Mouse (Mus musculus) forebrain, embryonic 16.5 days (tissue): ENCODE measurements at regions not wholly inside any gene's neighbourhood (a gene's known extent, or its start where the extent isn't known, plus 50 kb on each side); places are given as distances from the start of the nearest gene placed in this dataset.

Experiments
- ATAC-seq: fragments of 200-750 bp; cut with Nextera tagmentation; 2 replicates; pipeline ENCODE4 v1.8.0; 2017; ENCODE audit warnings: mild to moderate bottlenecking, moderate library complexity
- H3K27ac ChIP-seq: fragments of 300-500 bp; sonication (generic); 2 replicates; pipeline ENCODE4 v1.5.1; 2014; ENCODE audit warnings: low read length, control low read depth
- H3K27me3 ChIP-seq: fragments of 300-500 bp; sonication (generic); replicated peaks from 2 replicates; pipeline ENCODE4 v1.6.1; 2014; ENCODE audit warnings: low read length; ENCODE audit not compliant: control insufficient read depth, insufficient read depth
- H3K36me3 ChIP-seq: fragments of 300-500 bp; sonication (generic); 2 replicates; pipeline ENCODE4 v1.6.1; 2014; ENCODE audit not compliant: control insufficient read depth, insufficient read depth
- H3K4me1 ChIP-seq: fragments of 300-500 bp; sonication (generic); replicated peaks from 2 replicates; pipeline ENCODE4 v1.6.1; 2014; ENCODE audit warnings: low read length; ENCODE audit not compliant: control insufficient read depth, insufficient read depth
- H3K4me2 ChIP-seq: fragments of 300-500 bp; sonication (generic); 2 replicates; pipeline ENCODE4 v1.6.1; 2014; ENCODE audit warnings: mild to moderate bottlenecking, low read length, control low read depth
- H3K4me3 ChIP-seq: fragments of 300-500 bp; sonication (generic); replicated peaks from 2 replicates; pipeline ENCODE4 v1.5.1; 2014; ENCODE audit warnings: mild to moderate bottlenecking, low read length, control low read depth
- H3K9ac ChIP-seq: fragments of 300-500 bp; sonication (generic); replicated peaks from 2 replicates; pipeline ENCODE4 v1.6.1; 2014; ENCODE audit warnings: low read depth, low read length, control low read depth
- H3K9me3 ChIP-seq: fragments of 300-500 bp; sonication (generic); 2 replicates; pipeline ENCODE4 v1.6.1; 2016; ENCODE audit warnings: low read length; ENCODE audit not compliant: control insufficient read depth
- WGBS: fragments of 180-500 bp; shearing (Covaris S2); extraction: QIAGEN DNeasy Blood & Tissue Kit; methylation state at CpG from one replicate; pipeline ENCODE4 v1.1.7; 2014; 5-methylcytosine and 5-hydroxymethylcytosine counted together

GRCm38 (mm10) chr3:39540530-39541118, 653.9 kb downstream of the Fat4 start:
- Histone ChIP-seq H3K4me3 (no peak overlapping the region), H3K9me3 (no peaks in the 10 kb centered on the region), H3K36me3 (no peaks in the 10 kb centered on the region), H3K4me2 (no peak overlapping the region), H3K27me3 (no peaks in the 10 kb centered on the region), H3K9ac (no peak overlapping the region), H3K4me1 (no peaks in the 10 kb centered on the region), H3K27ac (no peak overlapping the region)
- WGBS: 93% methylated on average over 7 of the region's 7 CpGs
- no peak for ATAC-seq

GRCm38 (mm10) chr3:39559460-39560041, 672.8 kb downstream of the Fat4 start:
- no peaks in the 10 kb centered on the region for H3K36me3 ChIP-seq
- no peak for ATAC-seq
- no peaks in the 10 kb centered on the region for H3K9me3 ChIP-seq
- no peak overlapping the region for H3K4me3 ChIP-seq
- no peak overlapping the region for H3K27ac ChIP-seq
- no peaks in the 10 kb centered on the region for H3K4me1 ChIP-seq
- no peak overlapping the region for H3K4me2 ChIP-seq
- H3K9ac ChIP-seq: no peak overlapping the region
- no peaks in the 10 kb centered on the region for H3K27me3 ChIP-seq
- WGBS: 91% methylated on average over 3 of the region's 3 CpGs

- H3K4me2 ChIP-seq: no peak overlapping the region
- 80% methylated on average over 1 of the region's 1 CpGs for WGBS
- no peaks in the 10 kb centered on the region for H3K27me3 ChIP-seq
- no peak overlapping the region for H3K27ac ChIP-seq
- H3K9me3 ChIP-seq: no peaks in the 10 kb centered on the region
- H3K4me3 ChIP-seq: no peak overlapping the region
- no peaks in the 10 kb centered on the region for H3K4me1 ChIP-seq
- no peaks in the 10 kb centered on the region for H3K36me3 ChIP-seq
- H3K9ac ChIP-seq: no peak overlapping the region
- no peak for ATAC-seq
These were observed 674.2 kb downstream of the Fat4 start for GRCm38 (mm10) chr3:39560951-39561350.

- ATAC-seq: no peak
- WGBS: 87% methylated on average over 5 of the region's 5 CpGs
- no peaks in the 10 kb centered on the region for H3K27me3 ChIP-seq
- H3K9ac ChIP-seq: no peak overlapping the region
- H3K27ac ChIP-seq: no peak overlapping the region
- no peaks in the 10 kb centered on the region for H3K4me1 ChIP-seq
- no peak overlapping the region for H3K4me3 ChIP-seq
- H3K9me3 ChIP-seq: no peaks in the 10 kb centered on the region
- H3K4me2 ChIP-seq: no peak overlapping the region
- no peaks in the 10 kb centered on the region for H3K36me3 ChIP-seq
These were observed 684.9 kb downstream of the Fat4 start for GRCm38 (mm10) chr3:39571444-39572237.

GRCm38 (mm10) chr3:39575200-39575599, 688.5 kb downstream of the Fat4 start:
- no peak for ATAC-seq
- H3K27me3 ChIP-seq: no peaks in the 10 kb centered on the region
- H3K9me3 ChIP-seq: no peaks in the 10 kb centered on the region
- no peak overlapping the region for H3K27ac ChIP-seq
- no peaks in the 10 kb centered on the region for H3K36me3 ChIP-seq
- H3K4me1 ChIP-seq: no peaks in the 10 kb centered on the region
- no peak overlapping the region for H3K9ac ChIP-seq
- WGBS: 77% methylated on average over 3 of the region's 3 CpGs
- no peak overlapping the region for H3K4me2 ChIP-seq
- H3K4me3 ChIP-seq: no peak overlapping the region

- ATAC-seq: no peak
- Histone ChIP-seq H3K4me3 (no peak overlapping the region), H3K4me2 (no peak overlapping the region), H3K27ac (no peak overlapping the region), H3K9ac (no peak overlapping the region), H3K36me3 (no peaks in the 10 kb centered on the region), H3K4me1 (peaks cover 2% of the 10 kb centered on the region), H3K9me3 (no peaks in the 10 kb centered on the region), H3K27me3 (no peaks in the 10 kb centered on the region)
- WGBS: 39% methylated on average over 2 of the region's 2 CpGs
These were observed 704.6 kb downstream of the Fat4 start for GRCm38 (mm10) chr3:39591312-39591711.

- Histone ChIP-seq H3K27ac (peak overlapping the region; percentile 34), H3K36me3 (no peaks in the 10 kb centered on the region), H3K4me3 (no peak overlapping the region), H3K9ac (no peak overlapping the region), H3K9me3 (no peaks in the 10 kb centered on the region), H3K27me3 (no peaks in the 10 kb centered on the region), H3K4me2 (no peak overlapping the region), H3K4me1 (peaks cover 2% of the 10 kb centered on the region)
- peak; percentile 89 for ATAC-seq
- WGBS: 65% methylated on average over 4 of the region's 4 CpGs
These were observed 705.8 kb downstream of the Fat4 start for GRCm38 (mm10) chr3:39592349-39593117.

GRCm38 (mm10) chr3:39609937-39610336, 723.2 kb downstream of the Fat4 start:
- Histone ChIP-seq H3K36me3 (no peaks in the 10 kb centered on the region), H3K9ac (no peak overlapping the region), H3K27me3 (no peaks in the 10 kb centered on the region), H3K27ac (peak overlapping the region; percentile 37; the same call in 1 of the 2 replicates), H3K4me3 (no peak overlapping the region), H3K9me3 (no peaks in the 10 kb centered on the region), H3K4me1 (peaks cover 2% of the 10 kb centered on the region; the same call in 1 of the 2 replicates), H3K4me2 (no peak overlapping the region)
- 35% methylated on average over 3 of the region's 3 CpGs for WGBS
- ATAC-seq: peak; percentile 77

GRCm38 (mm10) chr3:39612408-39612807, 725.7 kb downstream of the Fat4 start:
- 80% methylated on average over 7 of the region's 7 CpGs for WGBS
- Histone ChIP-seq H3K4me1 (peaks cover 2% of the 10 kb centered on the region; the same call in 1 of the 2 replicates), H3K27ac (no peak overlapping the region), H3K9ac (no peak overlapping the region), H3K9me3 (no peaks in the 10 kb centered on the region), H3K4me2 (no peak overlapping the region), H3K36me3 (no peaks in the 10 kb centered on the region), H3K4me3 (no peak overlapping the region), H3K27me3 (no peaks in the 10 kb centered on the region)
- ATAC-seq: no peak
